Mouse (Mus musculus) forebrain, embryonic 12.5 days (tissue): ENCODE data around the gene Snx29. TPM values are rescaled to one million over a fixed set of nuclear protein-coding genes. Genes with fewer than 3 reads are reported as not detected.
A peak's percentile ranks its signal among the peaks of the same experiment; 100 is the strongest.
"Not testable (repeated sequence)": the region's sequence is repeated elsewhere in the genome, so short reads cannot be mapped to it uniquely, and the experiment has no call there.

Experiments
- ATAC-seq: fragments of 200-750 bp; cut with Nextera tagmentation; 2 replicates; pipeline ENCODE4 v1.8.0; 2017; ENCODE audit warnings: moderate TSS enrichment; ENCODE audit not compliant: low FRiP score
- H3K27ac ChIP-seq: fragments of 300-500 bp; sonication (generic); 2 replicates; pipeline ENCODE4 v1.5.1; 2016; ENCODE audit warnings: mild to moderate bottlenecking
- H3K27me3 ChIP-seq: fragments of 300-500 bp; sonication (generic); 2 replicates; pipeline ENCODE4 v1.6.1; 2016; ENCODE audit warnings: mild to moderate bottlenecking
- H3K36me3 ChIP-seq: fragments of 300-500 bp; sonication (generic); replicated peaks from 2 replicates; pipeline ENCODE4 v1.6.1; 2016; ENCODE audit warnings: mild to moderate bottlenecking
- H3K4me1 ChIP-seq: fragments of 300-500 bp; sonication (generic); 2 replicates; pipeline ENCODE4 v1.6.1; 2016
- H3K4me2 ChIP-seq: fragments of 300-500 bp; sonication (generic); 2 replicates; pipeline ENCODE4 v1.6.1; 2016; ENCODE audit warnings: mild to moderate bottlenecking, moderate library complexity
- H3K4me3 ChIP-seq: fragments of 300-500 bp; sonication (generic); replicated peaks from 2 replicates; pipeline ENCODE4 v1.5.1; 2016; ENCODE audit warnings: mild to moderate bottlenecking
- H3K9ac ChIP-seq: fragments of 300-500 bp; sonication (generic); 2 replicates; pipeline ENCODE4 v1.6.1; 2016; ENCODE audit warnings: mild to moderate bottlenecking
- H3K9me3 ChIP-seq: fragments of 300-500 bp; sonication (generic); 2 replicates; pipeline ENCODE4 v1.6.1; 2016
- WGBS: fragments of 180-500 bp; shearing (Covaris S2); methylation state at CpG from one replicate; pipeline ENCODE4 v1.1.7; 2016; 5-methylcytosine and 5-hydroxymethylcytosine counted together
- polyA plus RNA-seq: library from polyadenylated mRNA; unstranded; fragments of >200 nt; fragmentation: Nextera tagmentation; extraction: Ambion mirVana; gene quantifications from 2 replicates; pipeline ENCODE4 v1.2.1, GENCODE M21; 2016

Snx29 gene
- polyA plus RNA-seq = 12.8 and 16.4 TPM in 2 replicates

- Histone ChIP-seq H3K27ac (peak within 1 kb of the TSS; percentile 82), H3K9me3 (no peaks in the 10 kb centered on the region), H3K36me3 (no peaks in the 10 kb centered on the region), H3K27me3 (no peaks in the 10 kb centered on the region), H3K4me2 (peak within 1 kb of the TSS; percentile 96), H3K4me3 (peak within 1 kb of the TSS; percentile 72), H3K9ac (peak within 1 kb of the TSS; percentile 73), H3K4me1 (peaks cover 15% of the 10 kb centered on the region)
- WGBS = 4% methylated on average over 60 of the region's 61 CpGs
- ATAC-seq = peak; percentile 99
These were observed at the start of gene Snx29 for GRCm38 (mm10) chr16:11322409-11323323. Gene Snx29, plus strand, starts transcription at chr16:11322908.

DNA sequence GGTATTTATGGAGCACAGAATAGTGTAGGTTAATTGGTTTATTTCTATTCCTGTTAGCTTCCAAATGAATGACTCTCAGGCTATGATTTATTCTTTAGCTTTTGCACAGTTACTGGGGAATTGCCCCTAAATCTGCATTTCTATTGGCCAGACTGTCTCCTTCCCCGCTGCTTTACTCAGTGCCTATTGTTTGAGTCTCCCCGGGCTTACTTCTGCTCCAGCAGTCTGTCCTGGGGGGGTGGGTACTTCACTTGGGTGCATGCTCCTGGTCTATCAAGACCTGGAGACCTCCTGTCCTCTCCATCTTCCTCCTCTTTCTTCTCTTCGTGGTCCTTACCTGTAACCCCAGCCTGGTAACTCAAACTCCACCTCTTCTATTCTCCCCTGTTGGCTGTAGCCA is 45.8 kb upstream of the Snx29 start:
- ATAC-seq = no peak
- Histone ChIP-seq H3K4me3 (no peak overlapping the region), H3K4me2 (no peak overlapping the region), H3K4me1 (no peaks in the 10 kb centered on the region; the same call in 1 of the 2 replicates), H3K9ac (no peak overlapping the region), H3K9me3 (no peaks in the 10 kb centered on the region), H3K27ac (no peak overlapping the region), H3K36me3 (no peaks in the 10 kb centered on the region), H3K27me3 (no peaks in the 10 kb centered on the region)
- 56% methylated on average over 3 of the region's 3 CpGs for WGBS

GRCm38 (mm10) chr16:11278778-11279177 is 43.9 kb upstream of the Snx29 start:
- Histone ChIP-seq H3K4me2 (no peak overlapping the region), H3K9me3 (no peaks in the 10 kb centered on the region), H3K9ac (no peak overlapping the region), H3K27me3 (no peaks in the 10 kb centered on the region), H3K4me1 (no peaks in the 10 kb centered on the region; the same call in 1 of the 2 replicates), H3K4me3 (no peak overlapping the region), H3K36me3 (no peaks in the 10 kb centered on the region), H3K27ac (no peak overlapping the region)
- 66% methylated on average over 6 of the region's 6 CpGs for WGBS
- ATAC-seq = no peak

DNA sequence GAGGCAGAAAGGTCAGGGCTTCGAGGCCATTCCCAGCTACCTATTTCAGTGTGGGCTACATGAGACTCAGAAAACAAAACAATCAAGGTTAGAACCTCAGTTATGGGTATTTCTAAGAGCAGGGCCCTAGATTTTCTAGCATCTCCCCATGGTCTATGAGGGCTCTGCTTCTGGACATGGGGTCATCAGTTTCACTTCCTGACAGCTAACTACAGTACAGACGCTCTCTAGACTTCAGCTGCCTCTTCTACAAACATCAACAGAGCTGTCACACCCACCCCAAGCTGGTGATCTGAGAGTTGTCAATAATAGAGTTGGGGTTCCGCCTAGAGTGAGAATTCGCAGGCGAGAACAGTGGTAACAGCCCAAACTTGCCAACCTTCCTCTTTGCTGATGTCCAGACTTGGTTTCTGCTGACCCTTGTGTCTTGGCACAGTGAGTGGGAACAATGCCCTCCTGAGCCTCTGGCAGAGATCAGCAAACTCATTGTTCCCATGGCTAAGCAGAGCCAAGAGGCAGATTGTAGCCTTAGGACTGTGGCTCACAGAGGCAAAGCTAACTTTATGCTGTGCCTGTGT is 40.0 kb upstream of the Snx29 start:
- Histone ChIP-seq H3K4me1 (no peaks in the 10 kb centered on the region; the same call in 1 of the 2 replicates), H3K27me3 (no peaks in the 10 kb centered on the region), H3K9me3 (no peaks in the 10 kb centered on the region), H3K36me3 (no peaks in the 10 kb centered on the region), H3K4me2 (no peak overlapping the region), H3K4me3 (no peak overlapping the region), H3K9ac (no peak overlapping the region), H3K27ac (no peak overlapping the region)
- ATAC-seq = no peak
- WGBS = 92% methylated on average over 5 of the region's 5 CpGs

DNA sequence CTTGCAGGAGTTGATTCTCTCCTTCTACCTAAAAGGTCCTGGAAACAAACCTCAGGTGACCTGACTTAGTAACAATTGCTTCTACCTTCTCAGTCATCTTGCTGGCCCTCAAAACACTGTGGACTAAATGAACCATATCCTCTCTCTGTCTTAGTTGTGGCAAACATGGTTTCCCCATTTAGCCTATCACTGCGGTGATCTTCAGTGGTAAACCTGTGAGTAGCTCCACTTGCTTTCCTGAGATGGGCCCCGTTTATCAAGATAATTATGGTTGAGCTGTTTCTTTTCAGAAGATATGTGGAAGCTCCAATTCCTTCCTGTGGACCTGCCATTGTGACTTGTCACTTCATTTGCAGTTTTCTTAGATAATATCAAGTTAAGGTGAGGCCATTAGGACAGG is 37.8 kb upstream of the Snx29 start:
- Histone ChIP-seq H3K36me3 (no peaks in the 10 kb centered on the region), H3K4me1 (no peaks in the 10 kb centered on the region), H3K27ac (no peak overlapping the region), H3K4me2 (no peak overlapping the region), H3K27me3 (no peaks in the 10 kb centered on the region), H3K4me3 (no peak overlapping the region), H3K9me3 (no peaks in the 10 kb centered on the region), H3K9ac (no peak overlapping the region)
- no peak for ATAC-seq
- 96% methylated on average over 2 of the region's 2 CpGs for WGBS

DNA sequence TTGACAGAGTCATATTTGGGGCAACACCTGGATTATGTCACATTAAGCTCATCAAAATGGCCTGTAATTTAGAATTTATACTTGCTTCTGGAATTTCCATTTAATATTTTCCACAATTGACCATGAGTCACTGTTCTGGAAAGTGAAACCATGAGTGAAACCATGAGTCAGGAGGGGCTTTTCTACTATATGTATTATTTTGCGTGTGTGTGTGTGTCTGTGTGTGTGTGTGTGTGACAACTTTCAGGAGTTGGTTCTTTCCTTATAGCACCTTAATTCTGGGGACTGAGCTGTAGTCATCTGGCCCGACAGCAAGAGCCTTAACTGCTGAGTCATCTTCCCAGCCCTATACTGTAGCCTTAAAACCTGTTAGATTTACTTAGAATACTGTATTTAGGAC is 36.8 kb upstream of the Snx29 start:
- Histone ChIP-seq H3K36me3 (no peaks in the 10 kb centered on the region), H3K27ac (no peak overlapping the region), H3K27me3 (no peaks in the 10 kb centered on the region), H3K4me1 (no peaks in the 10 kb centered on the region), H3K9me3 (no peaks in the 10 kb centered on the region), H3K9ac (no peak overlapping the region), H3K4me3 (no peak overlapping the region), H3K4me2 (no peak overlapping the region)
- ATAC-seq = no peak
- 92% methylated on average over 2 of the region's 2 CpGs for WGBS

DNA sequence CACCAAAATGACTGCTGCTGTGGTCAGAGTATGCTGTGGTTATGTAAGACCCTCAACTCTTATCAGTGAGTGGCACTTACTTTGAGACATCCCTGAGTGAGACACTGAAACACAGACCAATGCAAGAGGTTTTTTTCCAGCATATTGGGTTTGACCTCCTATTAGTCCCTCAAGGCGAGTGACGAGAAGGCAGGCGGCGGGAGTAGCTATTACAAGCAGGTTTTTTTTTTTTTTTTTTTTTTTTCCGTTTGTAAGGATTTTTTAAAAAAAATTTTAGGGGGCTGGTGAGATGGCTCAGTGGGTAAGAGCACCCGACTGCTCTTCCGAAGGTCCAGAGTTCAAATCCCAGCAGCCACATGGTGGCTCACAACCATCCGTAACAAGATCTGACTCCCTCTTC is 33.8 kb upstream of the Snx29 start:
- H3K4me2 ChIP-seq, H3K4me3 ChIP-seq, ATAC-seq, H3K27me3 ChIP-seq, H3K27ac ChIP-seq, H3K9me3 ChIP-seq, H3K9ac ChIP-seq, H3K4me1 ChIP-seq, H3K36me3 ChIP-seq: not testable (repeated sequence)
- WGBS = 90% methylated on average over 8 of the region's 8 CpGs

DNA sequence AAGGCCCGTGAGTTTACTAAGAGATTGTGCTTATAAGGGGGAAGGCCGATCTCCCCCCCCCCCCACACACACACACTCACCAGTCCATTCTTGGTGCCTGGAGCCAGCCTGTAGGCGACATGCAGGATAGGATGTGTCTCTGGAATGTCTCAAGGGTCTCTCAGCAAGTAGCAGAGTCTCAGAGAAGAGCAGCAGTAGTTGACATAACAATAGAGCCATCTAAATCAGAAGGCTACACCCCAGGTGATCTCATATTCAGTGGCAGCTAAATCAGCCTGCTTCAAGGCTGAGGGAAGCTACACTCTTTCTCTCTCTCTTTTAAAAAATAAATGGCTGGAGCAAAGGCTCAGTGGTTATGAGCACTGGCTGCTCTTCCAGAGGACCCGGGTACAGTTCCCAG is 27.1 kb upstream of the Snx29 start:
- not testable (repeated sequence) for H3K27ac ChIP-seq, H3K4me2 ChIP-seq, H3K4me1 ChIP-seq, H3K9me3 ChIP-seq, H3K36me3 ChIP-seq, ATAC-seq, H3K9ac ChIP-seq, H3K4me3 ChIP-seq, H3K27me3 ChIP-seq
- 77% methylated on average over 4 of the region's 4 CpGs for WGBS

DNA sequence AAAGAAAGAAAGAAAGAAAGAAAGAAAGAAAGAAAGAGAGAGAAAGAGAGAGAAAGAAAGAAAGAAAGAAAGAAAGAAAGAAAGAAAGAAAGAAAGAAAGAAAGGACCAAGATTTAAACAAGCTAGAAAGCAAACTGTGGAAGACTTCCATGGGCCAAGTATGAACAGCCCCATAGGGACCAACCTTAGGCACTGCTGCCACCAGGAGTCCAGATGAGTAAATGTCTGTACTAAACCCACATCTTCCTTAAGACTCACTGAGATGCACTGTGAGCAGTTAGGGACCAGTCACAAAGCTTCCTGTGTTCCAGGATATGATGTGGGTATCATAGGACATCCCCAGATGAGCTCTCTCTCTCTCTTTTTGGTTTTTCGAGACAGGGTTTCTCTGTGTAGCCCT is 25.0 kb upstream of the Snx29 start:
- H3K4me3 ChIP-seq, H3K27ac ChIP-seq, H3K9me3 ChIP-seq, H3K36me3 ChIP-seq, H3K4me2 ChIP-seq, H3K27me3 ChIP-seq, H3K4me1 ChIP-seq, ATAC-seq, H3K9ac ChIP-seq: not testable (repeated sequence)
- 65% methylated on average over 1 of the region's 1 CpGs for WGBS

DNA sequence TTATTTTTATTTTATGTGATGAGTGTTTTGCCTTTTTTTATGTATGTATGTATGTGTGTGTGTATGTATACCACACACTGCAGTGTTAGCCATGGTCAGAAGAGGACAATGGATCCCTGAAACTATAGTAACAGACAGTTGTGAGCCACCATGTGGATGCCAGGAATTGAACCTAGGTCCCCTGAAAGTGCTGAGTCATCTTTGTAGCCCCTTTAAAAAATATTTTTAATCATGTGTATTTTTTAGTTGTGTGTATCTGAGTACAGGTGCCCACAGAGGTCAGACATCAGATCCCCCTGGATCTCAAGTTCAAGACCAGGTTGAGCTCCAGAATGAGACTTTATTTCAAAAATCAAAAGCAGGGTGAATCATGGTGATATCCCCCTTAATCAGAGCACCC is 19.0 kb upstream of the Snx29 start:
- Histone ChIP-seq H3K9me3 (no peaks in the 10 kb centered on the region), H3K36me3 (no peaks in the 10 kb centered on the region), H3K9ac (no peak overlapping the region), H3K4me2 (no peak overlapping the region), H3K4me1 (no peaks in the 10 kb centered on the region), H3K27ac (no peak overlapping the region), H3K27me3 (no peaks in the 10 kb centered on the region), H3K4me3 (no peak overlapping the region)
- ATAC-seq = no peak

GRCm38 (mm10) chr16:11305531-11305930 is 17.2 kb upstream of the Snx29 start:
- WGBS = 76% methylated on average over 2 of the region's 2 CpGs
- H3K27ac ChIP-seq = no peak overlapping the region
- no peaks in the 10 kb centered on the region for H3K36me3 ChIP-seq
- no peak overlapping the region for H3K4me2 ChIP-seq
- no peaks in the 10 kb centered on the region for H3K9me3 ChIP-seq
- no peaks in the 10 kb centered on the region for H3K4me1 ChIP-seq
- H3K9ac ChIP-seq = no peak overlapping the region
- no peaks in the 10 kb centered on the region for H3K27me3 ChIP-seq
- no peak for ATAC-seq
- no peak overlapping the region for H3K4me3 ChIP-seq

GRCm38 (mm10) chr16:11313512-11313911 is 9.2 kb upstream of the Snx29 start, which contains the start of gene Tnfrsf17:
Gene Tnfrsf17, plus strand, starts transcription at chr16:11313812.
- no peak within 1 kb of the TSS for H3K4me2 ChIP-seq
- no peak within 1 kb of the TSS for H3K9ac ChIP-seq
- H3K27me3 ChIP-seq = no peaks in the 10 kb centered on the region
- ATAC-seq = no peak
- H3K27ac ChIP-seq = no peak within 1 kb of the TSS
- 67% methylated on average over 7 of the region's 7 CpGs for WGBS
- H3K9me3 ChIP-seq = no peaks in the 10 kb centered on the region
- H3K36me3 ChIP-seq = no peaks in the 10 kb centered on the region
- H3K4me3 ChIP-seq = no peak within 1 kb of the TSS
- H3K4me1 ChIP-seq = no peaks in the 10 kb centered on the region
